Mouse (Mus musculus) right cerebral cortex, adult 18-20 months (tissue): ENCODE measurements around the gene Mycbpap.

ENCODE experiments used
- DNase-seq: peaks from one replicate; pipeline ENCODE4 v3.0.0; 2022; ENCODE audit warnings: mixed read lengths

Gene Mycbpap

GRCm38 (mm10) chr11:94521219-94521843 is at the start of gene Mycbpap:
Gene Mycbpap, minus strand, starts transcription at chr11:94521742.
- peak; percentile 65 for DNase-seq

DNA sequence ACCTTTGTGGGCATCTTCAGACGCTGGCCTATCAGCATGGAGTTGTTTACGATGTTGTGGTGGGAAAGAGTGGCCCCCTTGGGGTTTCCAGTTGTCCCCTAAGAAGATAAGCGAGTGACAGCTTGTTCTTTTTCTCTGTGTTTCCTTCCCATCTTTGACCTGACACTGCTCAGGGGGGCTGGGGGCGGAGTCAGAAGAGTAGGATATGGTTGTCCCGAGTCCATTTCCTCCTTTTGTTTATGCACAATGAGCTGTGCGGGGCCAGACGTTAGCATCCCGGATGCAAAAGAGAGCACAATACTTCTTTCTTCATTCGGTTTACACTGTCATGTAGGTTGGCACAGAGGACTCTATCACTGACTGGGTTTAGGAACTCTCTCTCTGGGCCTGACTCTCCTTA is 49.1 kb upstream of the Mycbpap start:
- DNase-seq = no peak

DNA sequence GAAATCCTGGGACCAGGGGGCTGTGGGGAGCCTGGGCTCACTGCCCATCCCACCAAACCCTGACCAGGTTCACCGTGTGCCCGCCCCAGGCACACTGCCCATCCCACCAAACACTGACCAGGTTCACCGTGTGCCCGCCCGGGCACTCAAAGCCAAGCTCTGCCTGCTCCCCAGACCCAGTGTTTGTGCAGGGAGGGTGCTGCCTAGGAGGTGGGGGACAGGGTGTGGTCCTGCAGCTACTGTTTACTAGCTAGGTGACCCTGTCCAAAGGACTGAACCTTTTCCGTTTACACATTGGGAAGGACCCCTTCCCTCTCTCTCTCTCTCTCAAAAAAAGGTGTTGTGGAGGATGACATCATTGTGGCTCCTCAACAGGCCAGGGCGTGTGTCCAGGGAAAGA is 45.8 kb upstream of the Mycbpap start:
- no peak for DNase-seq

GRCm38 (mm10) chr11:94566534-94566933 is 45.0 kb upstream of the Mycbpap start:
- no peak for DNase-seq

DNA sequence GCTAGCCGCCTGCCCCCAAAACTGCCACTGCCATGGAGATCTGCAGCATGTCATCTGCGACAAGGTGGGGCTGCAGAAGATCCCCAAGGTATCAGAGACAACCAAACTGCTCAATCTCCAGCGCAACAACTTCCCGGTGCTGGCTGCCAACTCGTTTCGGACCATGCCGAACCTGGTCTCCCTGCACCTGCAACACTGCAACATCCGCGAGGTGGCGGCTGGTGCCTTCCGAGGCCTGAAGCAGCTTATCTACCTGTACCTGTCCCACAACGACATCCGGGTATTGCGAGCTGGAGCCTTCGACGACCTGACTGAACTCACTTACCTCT is 43.6 kb upstream of the Mycbpap start:
- no peak for DNase-seq

DNA sequence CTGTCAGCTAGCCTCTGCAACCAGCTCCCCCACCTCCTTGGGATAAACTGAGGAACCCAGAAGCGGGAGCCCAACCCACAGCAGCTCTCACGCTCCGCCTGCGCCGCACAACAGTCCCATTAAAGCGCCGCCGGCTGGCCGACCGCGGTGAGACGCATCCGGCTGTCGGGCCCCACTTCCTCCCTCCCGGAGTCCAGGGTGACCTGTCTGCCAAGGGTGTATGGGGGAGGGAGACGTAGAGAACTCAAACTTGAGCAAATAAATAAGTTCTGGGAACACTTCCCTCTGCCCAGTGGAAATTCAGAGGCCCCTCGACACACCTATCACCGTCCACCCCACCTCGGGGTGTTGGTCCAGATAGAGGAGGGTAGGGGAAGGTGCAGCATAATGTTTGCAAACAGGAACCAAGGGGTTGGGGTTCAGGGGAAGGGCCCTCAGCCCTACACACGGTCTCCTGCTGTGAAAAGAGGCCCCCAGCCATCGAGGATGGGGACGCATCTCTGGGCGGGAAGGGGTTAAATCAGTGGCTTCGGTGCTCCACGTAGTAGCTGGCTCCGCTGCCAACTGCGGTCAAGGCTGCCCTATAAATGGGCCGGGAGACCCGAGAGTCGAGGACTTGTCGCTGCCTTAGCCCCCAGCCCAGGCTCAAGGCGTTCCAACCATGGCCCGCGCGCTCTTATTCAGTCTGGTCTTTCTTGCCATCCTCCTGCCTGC is 43.1 kb upstream of the Mycbpap start, which contains the start of gene Chad:
Gene Chad, plus strand, starts transcription at position 611 of the 714 bp plus-strand sequence.
- DNase-seq = no peak

DNA sequence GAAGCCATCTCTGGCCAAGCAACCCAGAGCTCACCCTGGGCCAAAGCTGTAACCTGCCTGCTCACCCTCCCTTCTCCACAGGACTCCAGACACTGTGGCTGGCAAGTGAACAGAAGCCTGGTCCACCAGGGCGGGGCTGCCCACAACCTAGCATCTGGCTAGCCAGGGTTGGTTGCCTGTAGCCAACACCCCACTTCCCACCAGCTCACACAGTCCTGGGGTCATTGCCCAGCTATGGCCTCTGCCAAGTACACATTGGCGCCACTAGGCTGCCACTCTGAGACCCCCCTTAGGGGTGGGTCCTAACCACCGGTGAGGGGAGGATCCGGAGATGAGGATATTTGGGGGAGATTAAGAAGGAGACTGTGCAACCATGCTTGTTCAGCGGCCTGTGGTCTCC is 42.3 kb upstream of the Mycbpap start:
- no peak for DNase-seq

GRCm38 (mm10) chr11:94563383-94563782 is 41.8 kb upstream of the Mycbpap start:
- DNase-seq = no peak

DNA sequence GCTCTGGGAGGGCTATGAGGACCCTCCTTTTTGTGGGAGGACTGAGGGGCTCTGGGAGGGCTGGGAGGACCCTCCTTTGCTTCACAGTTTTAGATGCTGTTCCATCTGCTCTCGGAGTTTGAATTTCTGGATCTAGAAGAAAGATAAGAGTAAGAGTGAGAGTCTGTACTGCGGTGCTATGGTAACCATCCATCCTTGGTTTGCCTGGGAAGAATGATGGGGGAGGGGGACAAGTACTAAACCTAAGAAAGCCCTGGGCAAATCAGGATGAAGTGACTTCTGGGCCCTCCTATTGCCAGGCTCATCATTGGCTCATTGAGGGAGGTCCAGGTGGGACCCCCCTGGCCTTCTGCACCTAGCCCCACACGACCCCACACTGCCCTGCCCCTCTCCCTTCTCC is 36.7 kb upstream of the Mycbpap start:
- no peak for DNase-seq

DNA sequence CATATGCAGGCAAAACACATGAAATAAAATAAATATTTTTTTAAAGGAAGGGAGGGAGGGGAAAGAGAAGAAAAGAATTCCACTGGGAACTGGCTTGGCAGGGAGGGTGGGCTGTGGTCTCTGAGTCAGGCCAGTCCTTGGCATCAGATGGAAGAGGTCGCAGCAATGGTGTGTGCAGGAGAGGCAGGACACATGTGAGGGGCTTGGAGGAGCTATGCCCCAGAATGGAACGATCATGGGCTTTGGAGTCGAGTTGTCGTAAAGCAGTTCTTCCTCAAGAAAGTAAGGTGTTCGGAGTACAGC is 28.9 kb upstream of the Mycbpap start:
- DNase-seq = no peak

- peak; percentile 33 for DNase-seq
These were observed 28.3 kb upstream of the Mycbpap start for GRCm38 (mm10) chr11:94549691-94550441.

DNA sequence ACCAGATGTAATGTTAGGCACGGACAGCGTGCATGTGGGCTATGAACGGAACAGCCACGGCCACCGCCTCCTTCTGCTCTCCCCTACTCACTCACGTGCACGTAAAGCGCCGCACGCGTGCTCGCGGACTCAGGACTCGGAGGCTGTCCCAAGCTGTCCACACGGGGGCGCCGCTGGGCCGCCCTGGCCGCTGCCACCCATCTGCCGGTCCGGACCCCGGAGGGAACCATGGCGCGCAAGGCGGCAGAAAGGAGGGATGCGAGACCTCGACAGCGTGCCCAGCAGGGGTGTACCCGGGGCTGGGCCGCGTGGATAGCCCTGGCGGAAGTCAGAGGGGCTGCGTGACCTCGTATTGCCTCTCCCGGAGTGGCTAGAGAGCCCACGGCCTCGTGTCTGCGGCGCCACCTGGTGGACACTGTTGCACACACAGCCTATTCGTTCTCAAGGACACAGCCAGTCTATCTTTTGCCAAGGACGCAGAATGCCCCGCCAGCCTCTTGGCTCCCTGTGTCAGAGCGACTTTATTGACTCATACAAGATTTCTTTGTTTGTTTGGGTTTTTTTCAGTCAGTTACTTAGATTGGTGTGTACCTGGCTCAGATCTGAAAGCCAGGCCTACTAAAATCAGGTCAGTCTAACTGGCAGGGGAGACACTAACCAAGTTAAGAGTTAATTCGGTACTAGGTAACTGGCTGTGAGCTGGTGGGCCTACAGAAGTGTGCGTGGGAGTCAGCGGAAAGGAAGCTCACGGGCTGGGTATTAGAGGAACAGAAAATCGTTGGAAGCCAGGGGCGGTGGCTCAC is 27.5 kb upstream of the Mycbpap start, which contains the start of gene Rsad1:
Gene Rsad1, minus strand, starts transcription at position 368 of the 803 bp plus-strand sequence.
- DNase-seq = peak; percentile 94

DNA sequence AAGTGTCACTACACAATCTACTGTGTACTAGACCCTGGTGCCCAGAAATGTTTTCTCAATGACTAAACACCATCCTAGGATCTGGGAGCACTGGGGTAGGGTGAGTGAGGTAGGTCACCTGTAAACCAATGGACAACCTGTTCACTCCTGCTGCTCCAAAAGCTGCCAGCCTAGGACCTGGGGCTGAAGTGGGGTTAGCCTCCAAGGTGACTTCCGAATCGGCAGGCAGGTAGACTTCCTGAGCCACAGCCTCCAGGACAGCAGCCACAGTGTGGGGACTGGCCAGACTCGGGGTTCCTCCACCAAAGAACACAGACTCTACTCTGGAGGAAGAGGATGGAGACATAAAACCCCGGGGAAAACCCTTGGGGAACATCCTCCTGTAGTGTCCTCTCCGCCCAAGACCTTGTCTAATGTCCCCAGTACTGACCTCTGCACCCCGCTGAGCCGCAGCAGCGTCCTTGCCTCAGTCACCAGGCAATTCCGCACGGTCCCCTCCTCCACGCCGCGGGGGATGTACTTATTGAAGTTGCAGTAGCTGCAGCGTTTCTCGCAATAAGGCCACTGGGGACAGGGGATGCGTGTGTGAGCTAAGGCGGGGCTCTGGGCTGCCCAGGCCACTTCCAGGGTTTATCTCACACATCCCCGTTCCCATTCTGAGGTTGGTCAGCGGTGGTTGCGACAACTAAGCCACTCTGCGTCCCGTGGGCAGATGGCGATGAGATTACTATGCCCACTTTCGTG is 26.7 kb upstream of the Mycbpap start:
- DNase-seq = peak; percentile 60

GRCm38 (mm10) chr11:94547271-94547670 is 25.7 kb upstream of the Mycbpap start:
- DNase-seq = no peak

GRCm38 (mm10) chr11:94546381-94546780 is 24.8 kb upstream of the Mycbpap start:
- DNase-seq = no peak

- DNase-seq = peak; percentile 36
These were observed 22.9 kb upstream of the Mycbpap start for GRCm38 (mm10) chr11:94544422-94544821.

GRCm38 (mm10) chr11:94543932-94544331 is 22.4 kb upstream of the Mycbpap start:
- peak; percentile 93 for DNase-seq

DNA sequence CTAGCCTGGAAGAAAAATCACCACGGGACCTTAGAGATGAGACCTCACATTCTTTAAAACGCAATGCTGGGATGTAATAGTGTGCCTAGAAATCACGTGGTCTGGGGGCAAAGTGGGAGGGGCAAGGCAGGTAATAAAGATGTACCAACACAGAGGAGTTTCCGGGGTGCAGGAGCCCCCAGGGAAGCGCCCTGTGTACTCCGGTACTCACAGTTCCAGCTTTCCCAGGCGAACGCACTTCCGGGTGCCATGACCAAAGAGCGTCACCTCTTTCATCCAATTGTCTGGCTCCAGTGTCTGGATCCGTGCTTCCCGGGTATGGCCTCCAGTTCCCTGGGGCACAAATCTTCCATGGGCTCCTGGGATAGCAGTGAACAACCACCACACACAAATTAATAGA is 21.8 kb upstream of the Mycbpap start:
- no peak for DNase-seq

DNA sequence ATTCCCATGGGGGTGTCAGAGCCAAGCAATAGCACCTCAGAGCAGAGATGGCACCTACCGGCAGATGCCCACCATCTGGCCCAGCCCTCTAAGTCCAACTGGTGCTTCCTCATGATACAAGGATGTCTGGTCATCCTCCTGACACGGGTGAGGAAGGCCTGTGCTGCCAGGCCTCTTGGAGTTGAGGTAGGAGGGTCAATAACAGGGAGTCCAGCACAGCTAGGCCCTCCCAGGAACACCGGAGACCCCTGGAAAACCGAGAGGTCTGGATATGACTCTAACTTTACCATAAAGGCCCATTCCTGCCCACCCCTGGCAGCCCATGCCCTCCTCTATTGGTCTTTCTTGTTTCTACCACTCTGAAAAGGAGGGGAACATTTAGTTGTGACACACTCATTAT is 20.9 kb upstream of the Mycbpap start:
- DNase-seq = no peak

- DNase-seq = no peak
These were observed 18.2 kb upstream of the Mycbpap start for GRCm38 (mm10) chr11:94539761-94540160.

- DNase-seq = no peak
These were observed 17.3 kb upstream of the Mycbpap start for GRCm38 (mm10) chr11:94538733-94539292.

DNA sequence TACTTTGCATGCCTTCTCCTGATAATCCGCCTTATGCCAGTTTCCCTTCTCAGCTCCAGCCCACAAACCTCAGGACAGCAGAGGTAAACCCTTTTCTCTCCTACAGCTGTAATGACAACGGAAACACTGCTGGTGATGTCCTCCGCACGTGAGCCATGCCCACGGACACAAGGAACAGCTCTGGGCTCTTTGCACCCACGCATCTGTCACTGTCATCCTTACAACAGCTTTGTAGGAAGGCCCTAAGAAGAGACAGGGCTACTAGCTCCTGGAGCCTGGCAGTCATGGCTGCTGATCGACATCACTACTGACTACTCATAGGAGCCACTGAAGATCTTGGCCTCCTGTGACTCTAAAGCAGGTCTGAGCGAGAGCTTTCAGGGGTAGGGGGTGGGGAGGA is 11.6 kb upstream of the Mycbpap start:
- DNase-seq = no peak
